Mouse (Mus musculus): ENCODE data around the gene Pax3.

GRCm38 (mm10) chr1:78141314-78141713 lies 55.6 kb downstream of the Pax3 start:
- no peak for TF ChIP-seq POLR2A (IDR thresholded peaks at IDR 0.05; ENCODE audit: low read depth, low read length)
- TF ChIP-seq CTCF (IDR thresholded peaks at IDR 0.05; ENCODE audit: extremely low read depth, insufficient read length, insufficient replicate concordance, low read depth, low read length): no peak
